Mouse (Mus musculus) c-Kit-negative CD71-positive TER-119-positive erythroid progenitor cells, embryonic 14.5 days (primary cell): ENCODE results near the gene Bsph1.
"Not testable (repeated sequence)": the region's sequence is repeated elsewhere in the genome, so short reads cannot be mapped to it uniquely, and the experiment has no call there.

Experiments
- DNase-seq: peaks from one replicate; pipeline ENCODE4 v3.0.0-alpha.2; 2013; ENCODE audit warnings: low read depth, low spot score

Bsph1 gene

DNA sequence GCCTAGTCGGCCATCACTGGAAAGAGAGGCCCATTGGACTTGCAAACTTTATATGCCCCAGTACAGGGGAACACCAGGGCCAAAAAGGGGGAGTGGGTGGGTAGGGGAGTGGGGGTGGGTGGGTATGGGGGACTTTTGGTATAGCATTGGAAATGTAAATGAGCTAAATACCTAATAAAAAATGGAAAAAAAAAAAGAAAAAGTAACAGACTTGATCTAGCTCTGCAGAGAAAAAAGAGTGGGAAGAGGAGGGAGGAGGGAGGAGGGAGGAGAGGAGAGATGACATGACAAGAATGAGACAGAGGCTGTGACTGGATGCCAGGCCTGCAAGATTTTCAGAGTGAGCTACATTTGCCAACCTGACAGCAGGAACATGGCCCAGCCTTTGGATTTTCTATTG lies at the start of gene Bsph1:
Gene Bsph1, plus strand, starts transcription at position 301 of the 400 bp plus-strand sequence.
- not testable (repeated sequence) for DNase-seq

DNA sequence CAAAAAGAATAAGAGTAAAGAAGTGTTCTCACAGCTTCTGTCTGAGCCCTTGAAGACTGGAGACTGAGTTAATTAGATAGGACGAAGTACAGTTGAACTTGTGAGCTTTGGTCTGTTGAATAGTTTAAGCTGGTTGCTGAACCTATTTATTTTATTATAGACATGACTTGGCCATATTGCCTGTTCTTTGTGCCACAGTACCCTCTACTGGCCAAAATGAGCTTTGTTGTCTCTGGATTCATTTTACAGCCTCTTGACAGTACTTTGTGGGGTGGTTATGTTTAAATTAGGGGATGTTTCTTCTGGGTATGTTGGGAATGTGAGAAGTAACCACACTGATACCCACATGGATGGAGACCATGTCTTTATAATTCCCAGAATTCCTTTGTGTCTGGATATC lies 60.9 kb downstream of the Bsph1 start:
- DNase-seq, result no peak
